Comparison of ENCODE assay signal across 15 mouse cellular contexts in the genomic region with DNA sequence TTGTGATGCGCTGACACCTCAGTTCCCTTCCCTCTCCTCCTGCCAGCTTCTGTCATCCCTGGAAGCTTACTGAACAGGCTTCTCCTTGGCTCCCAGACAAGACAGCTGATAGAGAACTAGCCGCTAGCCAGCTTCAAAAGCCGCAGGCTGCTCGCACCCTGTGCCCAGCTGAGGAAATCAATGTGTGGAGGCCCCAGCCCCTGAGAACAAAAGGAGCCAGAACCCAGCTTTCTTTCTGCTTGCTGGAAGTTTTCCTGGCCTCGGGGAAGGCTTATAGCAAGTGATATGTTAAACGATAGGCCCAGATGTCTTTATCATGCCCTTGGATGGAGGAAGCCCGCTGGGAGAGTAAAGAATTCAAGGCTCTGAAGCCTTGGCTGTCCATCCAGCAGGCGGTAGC.
A peak's percentile ranks its signal among the peaks of the same experiment; 100 is the strongest.
DNase-seq lines count a peak whose midpoint lies in the region; ATAC-seq lines count a peak whose summit lies in the region.
"Had no signal": no experiment of that assay in that cellular context is flagged by ENCODE, and none has a peak within 500 bp of the region (broad histone marks: within the 10 kb centered on the region; RNA-seq: fewer than 3 reads in every experiment).

No protein-coding gene starts in this region.

- peak; percentile 77 for DNase-seq in forebrain, embryonic 14.5 days (ENCODE audit: low spot score)
- peak; percentile 44 for DNase-seq in embryonic facial prominence, embryonic 14.5 days (ENCODE audit: low spot score)
- peak; percentile 26 for DNase-seq in mesoderm, embryonic 11.5 days (ENCODE audit: low read depth, low spot score)
- no peak for DNase-seq in lung, adult 18-20 months
- no peak for DNase-seq in thymus, postnatal 0 days (ENCODE audit: low spot score)
- DNase-seq: adrenal gland, postnatal 25 days; cerebellum, adult 11-12 months; lung, postnatal 14 days; thymus, postnatal 36 days had no signal

- no peaks in the 10 kb centered on the region for H3K27me3 ChIP-seq in forebrain, embryonic 14.5 days (replicated peaks; ENCODE audit: control insufficient read depth, insufficient read depth, low read length)
- H3K27me3 ChIP-seq in forebrain, embryonic 12.5 days, result no peaks in the 10 kb centered on the region
- H3K27me3 ChIP-seq in embryonic facial prominence, embryonic 14.5 days (replicated peaks; ENCODE audit: control insufficient read depth, insufficient read depth, low read length), result no peaks in the 10 kb centered on the region
- no peaks in the 10 kb centered on the region for H3K27me3 ChIP-seq in neural tube, embryonic 15.5 days (replicated peaks)
- no peaks in the 10 kb centered on the region for H3K27me3 ChIP-seq in kidney, embryonic 14.5 days (ENCODE audit: control insufficient read depth, insufficient read depth, low read length)

- ATAC-seq in forebrain, embryonic 14.5 days, result 0 out of 2 replicates have a peak, but pooled peaks have one; percentile 50
- ATAC-seq in forebrain, embryonic 12.5 days (ENCODE audit: low FRiP score), result no peak; the same call in 1 of the 2 replicates
- peak; percentile 33; the same call in 1 of the 2 replicates for ATAC-seq in embryonic facial prominence, embryonic 14.5 days (ENCODE audit: low read depth)
- no peak for ATAC-seq in neural tube, embryonic 15.5 days (ENCODE audit: low FRiP score)
- no peak for ATAC-seq in kidney, embryonic 14.5 days (ENCODE audit: low FRiP score, low TSS enrichment)

- H3K36me3 ChIP-seq in forebrain, embryonic 14.5 days (ENCODE audit: control insufficient read depth, insufficient read depth, low read length), result no peaks in the 10 kb centered on the region
- H3K36me3 ChIP-seq in forebrain, embryonic 12.5 days (replicated peaks), result no peaks in the 10 kb centered on the region
- H3K36me3 ChIP-seq in embryonic facial prominence, embryonic 14.5 days (ENCODE audit: control insufficient read depth, insufficient read depth, low read length), result no peaks in the 10 kb centered on the region
- H3K36me3 ChIP-seq in neural tube, embryonic 15.5 days, result no peaks in the 10 kb centered on the region
- no peaks in the 10 kb centered on the region for H3K36me3 ChIP-seq in kidney, embryonic 14.5 days (ENCODE audit: control insufficient read depth, insufficient read depth, low read length)
- H3K36me3 ChIP-seq: embryonic facial prominence, embryonic 13.5 days had no signal

- no peak overlapping the region for H3K9ac ChIP-seq in forebrain, embryonic 14.5 days (ENCODE audit: low read length)
- no peak overlapping the region for H3K9ac ChIP-seq in forebrain, embryonic 12.5 days
- no peak overlapping the region for H3K9ac ChIP-seq in embryonic facial prominence, embryonic 14.5 days (ENCODE audit: low read depth, low read length)
- no peak overlapping the region for H3K9ac ChIP-seq in neural tube, embryonic 15.5 days (replicated peaks)
- no peak overlapping the region for H3K9ac ChIP-seq in kidney, embryonic 14.5 days (ENCODE audit: low read depth, low read length)
- H3K9ac ChIP-seq: embryonic facial prominence, embryonic 13.5 days had no signal

- H3K4me2 ChIP-seq in forebrain, embryonic 14.5 days (ENCODE audit: low read length), result no peak overlapping the region
- H3K4me2 ChIP-seq in forebrain, embryonic 12.5 days, result no peak overlapping the region
- no peak overlapping the region for H3K4me2 ChIP-seq in embryonic facial prominence, embryonic 14.5 days (ENCODE audit: low read depth, low read length)
- no peak overlapping the region for H3K4me2 ChIP-seq in neural tube, embryonic 15.5 days
- H3K4me2 ChIP-seq in kidney, embryonic 14.5 days (replicated peaks; ENCODE audit: low read depth, low read length), result no peak overlapping the region
- H3K4me2 ChIP-seq: embryonic facial prominence, embryonic 13.5 days; heart, embryonic 11.5 days had no signal

- no peak overlapping the region for H3K27ac ChIP-seq in forebrain, embryonic 14.5 days (ENCODE audit: low read depth, low read length)
- H3K27ac ChIP-seq in forebrain, embryonic 12.5 days, result no peak overlapping the region
- no peak overlapping the region for H3K27ac ChIP-seq in embryonic facial prominence, embryonic 14.5 days (replicated peaks; ENCODE audit: low read depth, low read length)
- peak overlapping the region; percentile 48 for H3K27ac ChIP-seq in neural tube, embryonic 15.5 days (replicated peaks)
- H3K27ac ChIP-seq in kidney, embryonic 14.5 days (ENCODE audit: low read depth, low read length), result no peak overlapping the region
- H3K27ac ChIP-seq: embryonic facial prominence, embryonic 13.5 days had no signal

- H3K4me1 ChIP-seq in forebrain, embryonic 14.5 days (ENCODE audit: control insufficient read depth, insufficient read depth, low read length), result peaks cover 9% of the 10 kb centered on the region
- peaks cover 26% of the 10 kb centered on the region for H3K4me1 ChIP-seq in forebrain, embryonic 12.5 days
- 0 out of 2 replicates have a peak, but pooled peaks cover 2% of the 10 kb centered on the region for H3K4me1 ChIP-seq in embryonic facial prominence, embryonic 14.5 days (ENCODE audit: control insufficient read depth, insufficient read depth, low read length)
- H3K4me1 ChIP-seq in neural tube, embryonic 15.5 days, result peaks cover 79% of the 10 kb centered on the region
- H3K4me1 ChIP-seq in kidney, embryonic 14.5 days (ENCODE audit: control insufficient read depth, insufficient read depth, low read length), result no peaks in the 10 kb centered on the region
- H3K4me1 ChIP-seq: embryonic facial prominence, embryonic 13.5 days had no signal

- H3K4me3 ChIP-seq in forebrain, embryonic 14.5 days (ENCODE audit: low read depth, low read length), result no peak overlapping the region
- H3K4me3 ChIP-seq in forebrain, embryonic 12.5 days (replicated peaks), result no peak overlapping the region
- H3K4me3 ChIP-seq in embryonic facial prominence, embryonic 14.5 days (ENCODE audit: low read depth, low read length), result no peak overlapping the region
- no peak overlapping the region for H3K4me3 ChIP-seq in neural tube, embryonic 15.5 days (replicated peaks)
- no peak overlapping the region for H3K4me3 ChIP-seq in kidney, embryonic 14.5 days (ENCODE audit: low read length)
- H3K4me3 ChIP-seq: embryonic facial prominence, embryonic 13.5 days; myocyte had no signal

- 5% methylated on average over 8 of the region's 8 CpGs for WGBS in forebrain, embryonic 14.5 days
- 8% methylated on average over 8 of the region's 8 CpGs for WGBS in forebrain, embryonic 12.5 days
- WGBS in embryonic facial prominence, embryonic 14.5 days, result 14% methylated on average over 8 of the region's 8 CpGs
- WGBS in neural tube, embryonic 15.5 days, result 21% methylated on average over 8 of the region's 8 CpGs
- 43% methylated on average over 8 of the region's 8 CpGs for WGBS in kidney, embryonic 14.5 days

- H3K9me3 ChIP-seq in forebrain, embryonic 14.5 days (replicated peaks; ENCODE audit: control insufficient read depth, low read length), result no peaks in the 10 kb centered on the region
- no peaks in the 10 kb centered on the region for H3K9me3 ChIP-seq in forebrain, embryonic 12.5 days
- no peaks in the 10 kb centered on the region for H3K9me3 ChIP-seq in embryonic facial prominence, embryonic 14.5 days (ENCODE audit: control insufficient read depth, low read length)
- no peaks in the 10 kb centered on the region for H3K9me3 ChIP-seq in neural tube, embryonic 15.5 days (replicated peaks)
- H3K9me3 ChIP-seq in kidney, embryonic 14.5 days (ENCODE audit: control insufficient read depth, low read length), result no peaks in the 10 kb centered on the region
- H3K9me3 ChIP-seq: embryonic facial prominence, embryonic 13.5 days had no signal

Comparison
In these comparisons a context has a peak if more than half of its experiments do, and no peak if none do; other contexts are left out.
1. ATAC-seq: peak in forebrain, embryonic 14.5 days (single experiment) and embryonic facial prominence, embryonic 14.5 days (single experiment); none in forebrain, embryonic 12.5 days (single experiment), neural tube, embryonic 15.5 days (single experiment) and kidney, embryonic 14.5 days (single experiment).
2. DNase-seq: peak in forebrain, embryonic 14.5 days (single experiment), embryonic facial prominence, embryonic 14.5 days (single experiment) and mesoderm, embryonic 11.5 days (single experiment); none in lung, adult 18-20 months (0 of 2) and thymus, postnatal 0 days (single experiment).